Comparison of ENCODE assay signal across 7 mouse cellular contexts in the genomic region with DNA sequence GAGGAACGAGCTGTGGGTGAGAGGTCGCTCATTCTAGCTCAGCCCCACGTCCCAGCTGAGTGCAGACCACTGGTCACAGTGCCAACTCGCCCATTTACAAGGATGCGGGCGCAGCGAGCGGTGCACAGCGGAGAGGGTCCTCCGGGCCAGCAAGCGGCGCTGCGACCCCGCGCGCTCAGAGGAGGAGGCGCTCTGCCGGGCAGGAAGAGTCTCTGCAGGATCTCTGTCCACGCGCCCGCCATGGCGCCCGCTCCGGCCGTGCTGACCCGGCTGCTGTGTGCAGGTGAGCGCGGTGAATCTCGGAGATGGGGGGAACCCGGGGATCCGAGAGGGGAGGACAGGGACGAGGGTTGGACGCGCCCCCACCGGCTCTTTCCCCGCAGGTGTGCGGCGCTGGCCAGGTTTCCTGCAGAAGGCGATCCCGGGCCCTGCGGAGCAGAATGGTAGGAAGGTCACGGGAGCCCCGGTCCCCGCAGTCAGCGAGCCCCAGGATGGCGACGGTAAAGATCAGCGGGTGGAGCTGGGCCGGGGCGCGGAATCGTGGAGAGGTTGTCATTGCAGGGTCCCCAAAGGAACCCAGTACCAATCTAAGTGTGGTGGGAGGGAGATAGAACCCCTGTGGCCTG. TPM values are rescaled to one million over a fixed set of nuclear protein-coding genes. Genes with fewer than 3 reads are reported as not detected.
A peak's percentile ranks its signal among the peaks of the same experiment; 100 is the strongest.
DNase-seq lines count a peak whose midpoint lies in the region; ATAC-seq and TF ChIP-seq lines count a peak whose summit lies in the region.

A gene (plus strand): TSS at position 207 of the 626 bp plus-strand sequence.

- H3K36me3 ChIP-seq in embryonic facial prominence, embryonic 13.5 days: peaks cover 41% of the 10 kb centered on the region
- H3K36me3 ChIP-seq in heart, adult 2 months (ENCODE audit: control insufficient read depth, insufficient read depth, low read length): no peaks in the 10 kb centered on the region
- peaks cover 43% of the 10 kb centered on the region for H3K36me3 ChIP-seq in limb, embryonic 13.5 days
- peaks cover 27% of the 10 kb centered on the region for H3K36me3 ChIP-seq in midbrain, embryonic 16.5 days (ENCODE audit: control insufficient read depth, insufficient read depth, low read length)

- ATAC-seq in embryonic facial prominence, embryonic 13.5 days (ENCODE audit: insufficient number of reproducible peaks, insufficient read depth, low FRiP score, low TSS enrichment, low read depth): peak; percentile 80
- ATAC-seq in limb, embryonic 13.5 days (ENCODE audit: low FRiP score, low read depth): peak; percentile 90
- ATAC-seq in midbrain, embryonic 16.5 days: peak; percentile 92

- DNase-seq in adrenal gland, postnatal 25 days: peak; percentile 90
- peak; percentile 88 to 90 for DNase-seq in heart, adult 2 months
- peak; percentile 80 to 83 for DNase-seq in kidney, adult 8-10 months
- DNase-seq in spleen, postnatal 10 days (ENCODE audit: low spot score in 2 of 2): peak; percentile 60 to 84

- 0 out of 2 replicates have a peak within 1 kb of the TSS, but pooled peaks have one; percentile 23 for H3K27ac ChIP-seq in embryonic facial prominence, embryonic 13.5 days
- H3K27ac ChIP-seq in heart, adult 2 months: peak within 1 kb of the TSS; percentile 80
- peak within 1 kb of the TSS; percentile 48 for H3K27ac ChIP-seq in limb, embryonic 13.5 days
- H3K27ac ChIP-seq in midbrain, embryonic 16.5 days (ENCODE audit: low read length): peak within 1 kb of the TSS; percentile 72

- H3K4me3 ChIP-seq in embryonic facial prominence, embryonic 13.5 days: peak within 1 kb of the TSS; percentile 95
- peak within 1 kb of the TSS; percentile 71 for H3K4me3 ChIP-seq in heart, adult 2 months
- H3K4me3 ChIP-seq in limb, embryonic 13.5 days: peak within 1 kb of the TSS; percentile 93
- peak within 1 kb of the TSS; percentile 98 for H3K4me3 ChIP-seq in midbrain, embryonic 16.5 days (ENCODE audit: low read depth, low read length)

- intact Hi-C loops in heart, adult 2 months (cut with DNase I): no loop called here

- TF ChIP-seq EP300 in heart, adult 2 months (IDR thresholded peaks at IDR 0.05; ENCODE audit: insufficient read depth, low read depth, low read length): 0 out of 2 replicates have a peak, but pooled peaks have one; percentile 52

- peaks cover 17% of the 10 kb centered on the region for H3K4me1 ChIP-seq in embryonic facial prominence, embryonic 13.5 days
- peaks cover 5% of the 10 kb centered on the region for H3K4me1 ChIP-seq in heart, adult 2 months (ENCODE audit: control insufficient read depth, insufficient read depth, low read length)
- H3K4me1 ChIP-seq in limb, embryonic 13.5 days: peaks cover 20% of the 10 kb centered on the region
- H3K4me1 ChIP-seq in midbrain, embryonic 16.5 days (ENCODE audit: control insufficient read depth, insufficient read depth, low read length): peaks cover 14% of the 10 kb centered on the region

- peak within 1 kb of the TSS; percentile 80 for H3K4me2 ChIP-seq in embryonic facial prominence, embryonic 13.5 days
- H3K4me2 ChIP-seq in limb, embryonic 13.5 days (replicated peaks): peak within 1 kb of the TSS; percentile 87
- H3K4me2 ChIP-seq in midbrain, embryonic 16.5 days (ENCODE audit: low read length): peak within 1 kb of the TSS; percentile 94

- H3K27me3 ChIP-seq in embryonic facial prominence, embryonic 13.5 days: peaks cover 15% of the 10 kb centered on the region
- H3K27me3 ChIP-seq in heart, adult 2 months (ENCODE audit: control insufficient read depth, insufficient read depth, low read length): no peaks in the 10 kb centered on the region
- H3K27me3 ChIP-seq in limb, embryonic 13.5 days: peaks cover 10% of the 10 kb centered on the region
- H3K27me3 ChIP-seq in midbrain, embryonic 16.5 days (ENCODE audit: control insufficient read depth, insufficient read depth, low read depth, low read length): no peaks in the 10 kb centered on the region

- under 1% methylated on average over 51 of the region's 52 CpGs for WGBS in embryonic facial prominence, embryonic 13.5 days
- under 1% methylated on average over 52 of the region's 52 CpGs for WGBS in heart, adult 2 months
- WGBS in limb, embryonic 13.5 days: under 1% methylated on average over 52 of the region's 52 CpGs
- WGBS in midbrain, embryonic 16.5 days: under 1% methylated on average over 52 of the region's 52 CpGs

- TF ChIP-seq CTCF in heart, adult 2 months (IDR thresholded peaks at IDR 0.05): 0 out of 2 replicates have a peak, but pooled peaks have one; percentile 98

- H3K9ac ChIP-seq in embryonic facial prominence, embryonic 13.5 days: peak within 1 kb of the TSS; percentile 97
- peak within 1 kb of the TSS; percentile 92 for H3K9ac ChIP-seq in heart, adult 2 months (ENCODE audit: low read depth, low read length)
- H3K9ac ChIP-seq in limb, embryonic 13.5 days: peak within 1 kb of the TSS; percentile 98
- peak within 1 kb of the TSS; percentile 95 for H3K9ac ChIP-seq in midbrain, embryonic 16.5 days (ENCODE audit: low read depth, low read length)

- peak; percentile 64 for TF ChIP-seq POLR2A in heart, adult 2 months (IDR thresholded peaks at IDR 0.05; ENCODE audit: insufficient read depth, low read depth, low read length)

- H3K79me2 ChIP-seq in heart, adult 2 months (replicated peaks; ENCODE audit: control insufficient read depth, insufficient read depth, low read length): no peaks in the 10 kb centered on the region

- H3K9me3 ChIP-seq in embryonic facial prominence, embryonic 13.5 days: 0 out of 2 replicates have a peak, but pooled peaks cover 2% of the 10 kb centered on the region
- peaks cover 9% of the 10 kb centered on the region for H3K9me3 ChIP-seq in limb, embryonic 13.5 days
- no peaks in the 10 kb centered on the region for H3K9me3 ChIP-seq in midbrain, embryonic 16.5 days (replicated peaks; ENCODE audit: control insufficient read depth, low read length, poor library complexity, severe bottlenecking)

RNA-seq across cellular contexts. Expression of the gene that starts here (rescaled TPM):
- total RNA-seq in adrenal gland, postnatal 25 days (2021): 52.4 and 61.8 TPM in 2 replicates
- 57.4 and 61.5 TPM in 2 replicates for polyA plus RNA-seq in embryonic facial prominence, embryonic 13.5 days (2015; fragmentation: Nextera tagmentation; extraction: Ambion mirVana)
- 10 to 100 TPM; 42.1 to 43.0 TPM for total RNA-seq in heart, adult 2 months (2021)
- polyA plus RNA-seq in heart, adult 2 months (2012; rRNA removed): 47.8 and 68.2 TPM in 2 replicates
- polyA plus RNA-seq in limb, embryonic 13.5 days (2015; fragmentation: Nextera tagmentation; extraction: Ambion mirVana): 59.4 and 60.0 TPM in 2 replicates
- 45.7 and 47.8 TPM in 2 replicates for polyA plus RNA-seq in midbrain, embryonic 16.5 days (2015; fragmentation: Nextera tagmentation; extraction: Ambion mirVana)

Comparison
In these comparisons a context has a peak if more than half of its experiments do, and no peak if none do; other contexts are left out.
1. Peak in every context shown above with its lines: DNase-seq, ATAC-seq, H3K4me3 ChIP-seq and H3K27ac ChIP-seq.
2. H3K27ac ChIP-seq: peak in every context shown above with its lines; median percentile 80 in heart, adult 2 months; 72 in midbrain, embryonic 16.5 days; 48 in limb, embryonic 13.5 days; 23 in embryonic facial prominence, embryonic 13.5 days.